Mouse (Mus musculus) common myeloid progenitor, adult 5-6 weeks (primary cell): ENCODE data around the gene Nol3. TPM values are rescaled to one million over a fixed set of nuclear protein-coding genes. Genes with fewer than 3 reads are reported as not detected.
"Not testable (repeated sequence)": the region's sequence is repeated elsewhere in the genome, so short reads cannot be mapped to it uniquely, and the experiment has no call there.

ENCODE experiments used
- ATAC-seq: replicated peaks from 2 replicates; pipeline ENCODE4 v1.8.0; 2016; ENCODE audit warnings: low read depth, mild to moderate bottlenecking, moderate TSS enrichment, inconsistent platforms; ENCODE audit not compliant: poor library complexity, severe bottlenecking
- total RNA-seq: library from RNA; stranded (forward); fragments of 200-1000, 187-1606 nt; gene quantifications from 2 replicates; pipeline ENCODE4 v1.2.3, GENCODE M21; 2017

The Nol3 gene
- total RNA-seq: 0.05 TPM in 1 of 2 replicates, not detected in the other

- no peak for ATAC-seq
These were observed at the start of gene Nol3 for GRCm38 (mm10) chr8:105275840-105276239. Nol3 (plus strand) TSS chr8:105276140.

GRCm38 (mm10) chr8:105231503-105232320 lies 44.2 kb upstream of the Nol3 start:
- ATAC-seq: 0 out of 2 replicates have a peak, but pooled peaks have one; percentile 36

- ATAC-seq: not testable (repeated sequence)
These were observed 43.6 kb upstream of the Nol3 start for GRCm38 (mm10) chr8:105232321-105232693.

DNA sequence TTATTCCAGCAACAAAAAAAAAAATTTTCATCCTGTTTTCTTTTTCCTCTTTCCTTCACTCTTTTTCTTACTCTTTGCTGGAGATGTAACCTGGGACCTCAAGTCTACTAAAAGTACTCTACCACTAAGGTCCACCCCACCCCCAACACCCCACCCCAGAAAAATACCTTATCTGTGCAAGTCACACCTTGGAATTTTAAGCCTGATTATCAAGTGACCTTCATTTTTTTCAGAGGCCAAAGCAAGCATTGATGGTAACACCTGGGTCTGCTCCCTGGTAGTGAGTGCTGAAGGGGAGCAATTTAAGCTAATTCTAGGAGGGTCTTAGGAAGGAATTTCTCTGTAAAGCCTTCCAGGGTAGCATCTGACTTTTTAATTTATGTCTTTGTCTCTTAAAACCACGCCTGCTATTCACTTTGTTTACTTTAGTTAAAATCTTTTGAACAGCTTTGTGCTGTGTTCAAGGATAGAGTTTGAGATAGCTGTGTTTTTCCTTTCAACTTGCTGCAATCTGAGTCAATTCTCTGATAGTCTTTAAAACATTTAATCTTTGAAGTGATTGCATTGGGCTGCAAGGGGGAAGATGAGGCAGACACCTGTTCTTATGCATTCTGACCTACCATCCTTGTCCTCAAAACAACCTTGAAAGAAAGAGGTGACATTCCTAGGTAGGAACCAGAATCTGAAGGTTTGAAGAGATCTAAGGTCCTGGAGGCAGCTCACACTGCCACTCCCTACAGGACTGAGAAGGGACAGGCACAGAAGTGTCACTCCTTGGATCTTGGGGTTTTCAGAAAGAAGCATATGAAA lies 42.6 kb upstream of the Nol3 start:
- ATAC-seq: no peak

GRCm38 (mm10) chr8:105235206-105235605 lies 40.7 kb upstream of the Nol3 start:
- ATAC-seq: no peak

GRCm38 (mm10) chr8:105237442-105238142 lies 38.3 kb upstream of the Nol3 start:
- peak; percentile 42 for ATAC-seq

DNA sequence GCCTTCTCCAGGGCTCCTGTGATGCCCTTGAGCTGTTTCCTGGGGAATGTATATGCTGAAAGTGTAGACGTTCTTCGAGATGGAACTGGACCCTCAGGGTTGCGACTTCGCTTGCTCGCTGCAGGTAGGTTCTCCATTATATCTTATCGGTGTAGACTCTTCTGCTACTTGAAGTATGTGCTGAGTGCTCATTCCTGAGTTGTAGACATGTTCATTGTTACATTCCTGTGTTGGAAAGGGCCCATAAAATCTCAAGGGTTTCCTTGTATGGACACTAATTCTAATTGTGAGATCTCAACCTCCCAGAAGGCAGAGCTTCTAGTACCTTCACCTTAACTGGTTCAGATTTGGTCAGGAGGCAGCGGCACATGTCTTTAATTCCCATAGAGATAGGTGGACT lies 34.9 kb upstream of the Nol3 start:
- ATAC-seq: no peak

DNA sequence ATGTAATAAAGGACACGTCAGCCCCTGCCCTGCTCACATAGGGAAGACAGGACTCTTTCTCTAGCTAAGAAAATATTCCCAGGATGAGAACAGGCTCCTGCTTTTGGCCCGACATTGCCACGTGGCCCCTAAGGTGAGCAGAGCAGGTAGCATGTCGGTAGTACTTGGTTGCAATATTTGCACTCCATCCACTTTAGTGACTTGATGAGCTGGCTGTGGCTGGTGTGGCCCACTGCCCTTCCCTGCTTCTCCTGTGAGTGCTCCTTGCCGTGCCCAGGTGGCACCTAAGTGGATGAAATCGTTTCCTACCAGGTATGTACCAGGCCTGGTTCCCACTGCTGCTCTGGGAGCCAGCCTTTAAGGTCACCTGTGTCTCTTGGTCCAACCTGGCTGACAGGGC lies 24.0 kb upstream of the Nol3 start:
- ATAC-seq: no peak

DNA sequence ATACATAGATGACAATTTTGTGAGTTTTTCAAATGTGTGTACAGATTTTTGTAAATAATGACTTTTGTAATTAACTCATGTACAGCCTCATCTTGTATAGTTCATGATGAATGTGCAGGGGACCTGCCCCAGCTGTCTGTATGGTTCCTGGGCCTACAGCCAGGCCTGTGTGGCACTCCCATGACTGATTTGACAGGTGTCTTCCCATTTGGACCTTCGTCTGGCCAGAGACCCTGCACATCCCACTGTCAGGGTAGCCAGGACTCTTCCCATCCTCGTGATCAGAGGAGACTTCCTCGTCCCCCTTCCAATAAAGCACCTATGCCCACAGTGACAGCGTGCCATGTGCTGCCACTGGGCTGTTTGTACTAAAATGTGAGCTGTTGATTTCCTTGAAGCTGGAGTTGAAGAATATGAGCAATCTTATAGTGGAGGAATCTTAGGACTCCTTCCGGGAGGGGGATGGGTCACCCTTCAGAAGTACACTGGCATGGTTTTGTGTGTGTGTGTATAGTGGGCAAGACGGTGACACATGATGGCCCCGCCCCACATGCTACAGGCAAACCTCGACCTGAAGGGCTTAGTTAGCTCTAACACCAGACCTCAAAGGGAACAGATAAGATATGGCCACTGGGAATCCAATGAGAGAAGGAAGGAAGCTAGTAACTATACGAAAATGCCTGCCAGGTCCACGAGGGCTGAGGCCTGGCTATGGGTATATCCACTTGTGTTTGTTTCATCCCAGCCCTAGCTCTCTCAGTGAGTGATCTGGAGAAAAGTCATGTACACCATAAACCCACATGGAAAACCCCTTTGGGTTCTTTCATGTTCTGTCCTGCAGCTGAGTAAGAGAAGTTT lies 23.0 kb upstream of the Nol3 start:
- no peak for ATAC-seq

- ATAC-seq: 0 out of 2 replicates have a peak, but pooled peaks have one; percentile 1
These were observed 22.2 kb upstream of the Nol3 start for GRCm38 (mm10) chr8:105253766-105254151.

- ATAC-seq: peak; percentile 87
These were observed 21.6 kb upstream of the Nol3 start for GRCm38 (mm10) chr8:105254152-105254965.

DNA sequence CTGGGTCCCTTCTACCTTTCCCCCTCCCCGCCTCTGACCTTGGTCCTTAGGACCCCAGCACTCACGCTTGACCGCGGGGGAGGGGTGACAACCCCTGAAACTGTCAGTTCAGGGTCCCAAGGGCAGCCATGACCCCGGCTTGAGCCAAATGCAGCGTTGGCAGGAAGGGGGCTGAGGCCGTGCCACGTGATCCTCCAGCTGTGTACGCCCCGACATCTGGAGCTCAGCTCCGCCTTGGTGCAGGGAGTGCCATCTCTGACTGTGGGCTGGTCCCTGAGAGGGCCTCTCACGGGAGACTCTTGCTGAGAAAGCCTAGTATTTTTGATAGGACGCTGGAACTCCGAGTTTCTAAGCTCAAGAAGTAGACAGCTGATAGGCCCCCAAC lies 21.0 kb upstream of the Nol3 start, which contains the start of gene B3gnt9:
Gene B3gnt9, minus strand, starts transcription at position 188 of the 385 bp plus-strand sequence.
- peak; percentile 42 for ATAC-seq

- no peak for ATAC-seq
These were observed 18.4 kb upstream of the Nol3 start for GRCm38 (mm10) chr8:105257318-105258114.

- ATAC-seq: no peak
These were observed 16.8 kb upstream of the Nol3 start for GRCm38 (mm10) chr8:105258911-105259720.

DNA sequence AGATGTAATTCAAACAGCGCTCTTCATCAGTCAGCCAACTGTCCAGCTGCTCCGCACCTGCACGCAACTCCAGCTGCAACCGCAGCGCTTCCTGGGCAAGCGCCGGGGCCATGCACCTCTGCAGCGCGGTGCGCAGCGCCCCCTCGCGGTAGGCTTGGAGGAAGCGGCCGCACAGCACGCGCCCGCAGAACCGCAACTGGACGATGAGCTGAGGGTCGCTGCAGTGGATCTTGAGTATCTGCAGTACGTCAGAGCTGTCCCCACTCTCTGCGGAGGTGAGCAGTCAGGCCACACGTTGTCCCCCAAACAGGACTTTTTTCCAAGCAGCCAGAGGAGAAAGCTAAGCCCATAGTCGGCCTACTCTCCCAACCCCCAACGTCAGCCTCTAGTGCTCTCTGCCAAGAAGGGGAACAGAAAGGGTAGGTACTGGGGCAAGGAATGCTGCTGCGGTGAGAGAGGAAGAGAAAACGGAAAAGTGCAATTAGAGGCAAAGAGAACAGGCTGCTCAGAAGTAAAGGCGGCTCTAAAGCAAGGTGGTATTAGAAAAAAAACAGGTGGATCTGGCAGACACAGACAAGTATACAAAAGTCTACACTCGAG lies 16.1 kb upstream of the Nol3 start:
- ATAC-seq: peak; percentile 57

GRCm38 (mm10) chr8:105260371-105261099 lies 15.4 kb upstream of the Nol3 start:
- ATAC-seq: no peak
